Mouse (Mus musculus) naive thymus-derived CD4-positive, alpha-beta T cell, adult 2 months (primary cell): ENCODE measurements around the gene Chmp4b.

ENCODE experiments used
- DNase-seq: peaks from one replicate; pipeline ENCODE4 v3.0.0-alpha.2; 2011; ENCODE audit warnings: low read depth

Gene Chmp4b

GRCm38 (mm10) chr2:154651363-154651762 lies at the start of gene Chmp4b:
TSS of gene Chmp4b (plus strand) at chr2:154651705.
- DNase-seq, result no peak

- no peak for DNase-seq
Observed at GRCm38 (mm10) chr2:154603007-154603637, 48.4 kb upstream of the Chmp4b start.

GRCm38 (mm10) chr2:154603638-154604153 lies 47.8 kb upstream of the Chmp4b start, which contains the start of gene Pxmp4:
TSS of gene Pxmp4 (minus strand) at chr2:154603708.
- peak; percentile 98 for DNase-seq

- peak; percentile 79 for DNase-seq
Observed at GRCm38 (mm10) chr2:154604156-154604555, 47.3 kb upstream of the Chmp4b start.

GRCm38 (mm10) chr2:154606965-154607364 lies 44.5 kb upstream of the Chmp4b start:
- no peak for DNase-seq

GRCm38 (mm10) chr2:154609050-154609767 lies 42.3 kb upstream of the Chmp4b start:
- DNase-seq, result no peak

GRCm38 (mm10) chr2:154613118-154614115 lies 38.1 kb upstream of the Chmp4b start, which contains the start of the genes Zfp341 and 4930519P11Rik:
TSS of gene Zfp341 (plus strand) at chr2:154613297.
TSS of gene 4930519P11Rik (minus strand) at chr2:154613437.
- DNase-seq, result peak; percentile 94

GRCm38 (mm10) chr2:154614841-154615576 lies 36.5 kb upstream of the Chmp4b start:
- DNase-seq, result no peak

GRCm38 (mm10) chr2:154615674-154616073 lies 35.8 kb upstream of the Chmp4b start:
- DNase-seq, result peak; percentile 80

- DNase-seq, result no peak
Observed at GRCm38 (mm10) chr2:154617061-154617460, 34.4 kb upstream of the Chmp4b start.

- no peak for DNase-seq
Observed at GRCm38 (mm10) chr2:154621684-154622083, 29.8 kb upstream of the Chmp4b start.

GRCm38 (mm10) chr2:154624137-154624536 lies 27.4 kb upstream of the Chmp4b start:
- DNase-seq, result peak; percentile 38

GRCm38 (mm10) chr2:154630531-154630930 lies 21.0 kb upstream of the Chmp4b start:
- no peak for DNase-seq

- DNase-seq, result no peak
Observed at GRCm38 (mm10) chr2:154632203-154632780, 19.2 kb upstream of the Chmp4b start.

GRCm38 (mm10) chr2:154633039-154633742 lies 18.3 kb upstream of the Chmp4b start:
- DNase-seq, result no peak

- no peak for DNase-seq
Observed at GRCm38 (mm10) chr2:154633876-154634644, 17.4 kb upstream of the Chmp4b start.

- DNase-seq, result no peak
Observed at GRCm38 (mm10) chr2:154635826-154636225, 15.7 kb upstream of the Chmp4b start.

- no peak for DNase-seq
Observed at GRCm38 (mm10) chr2:154638521-154638920, 13.0 kb upstream of the Chmp4b start.

GRCm38 (mm10) chr2:154639115-154639514 lies 12.4 kb upstream of the Chmp4b start:
- DNase-seq, result no peak
